Mouse (Mus musculus) embryo, embryonic 11.5 days (tissue): ENCODE results near the gene Col18a1.

Source experiments
- DNase-seq: peaks from one replicate; pipeline ENCODE4 v3.0.0-alpha.2; 2012; ENCODE audit warnings: low read depth, low spot score

Gene Col18a1

GRCm38 (mm10) chr10:77068469-77068868 lies 97.9 kb downstream of the Col18a1 start:
- no peak for DNase-seq

- DNase-seq = no peak
These were observed 101.7 kb downstream of the Col18a1 start for GRCm38 (mm10) chr10:77064659-77065058.

- no peak for DNase-seq
These were observed 102.1 kb downstream of the Col18a1 start for GRCm38 (mm10) chr10:77064239-77064638.

GRCm38 (mm10) chr10:77062393-77063010 lies 103.8 kb downstream of the Col18a1 start:
- no peak for DNase-seq

GRCm38 (mm10) chr10:77061426-77061825 lies 104.9 kb downstream of the Col18a1 start:
- DNase-seq = no peak

- no peak for DNase-seq
These were observed 109.6 kb downstream of the Col18a1 start for GRCm38 (mm10) chr10:77056768-77057167.

- DNase-seq = no peak
These were observed 117.7 kb downstream of the Col18a1 start for GRCm38 (mm10) chr10:77048606-77049005.

GRCm38 (mm10) chr10:77048196-77048595 lies 118.2 kb downstream of the Col18a1 start:
- DNase-seq = no peak

GRCm38 (mm10) chr10:77038579-77039174 lies 127.7 kb downstream of the Col18a1 start:
- no peak for DNase-seq

- DNase-seq = no peak
These were observed 130.9 kb downstream of the Col18a1 start for GRCm38 (mm10) chr10:77035487-77035886.

GRCm38 (mm10) chr10:77033323-77034025 lies 132.9 kb downstream of the Col18a1 start:
- peak; percentile 16 for DNase-seq

GRCm38 (mm10) chr10:77032591-77033322 lies 133.6 kb downstream of the Col18a1 start:
- DNase-seq = peak; percentile 95

GRCm38 (mm10) chr10:77031768-77032375 lies 134.5 kb downstream of the Col18a1 start, which contains the start of gene Slc19a1:
TSS of gene Slc19a1 (plus strand) at chr10:77032241.
- DNase-seq = no peak

GRCm38 (mm10) chr10:77030666-77031065 lies 135.7 kb downstream of the Col18a1 start:
- DNase-seq = no peak

- DNase-seq = no peak
These were observed 136.6 kb downstream of the Col18a1 start for GRCm38 (mm10) chr10:77029761-77030160.

- no peak for DNase-seq
These were observed 137.5 kb downstream of the Col18a1 start for GRCm38 (mm10) chr10:77028782-77029296.

GRCm38 (mm10) chr10:77026944-77027343 lies 139.4 kb downstream of the Col18a1 start:
- DNase-seq = no peak

GRCm38 (mm10) chr10:77024231-77024630 lies 142.1 kb downstream of the Col18a1 start:
- no peak for DNase-seq

GRCm38 (mm10) chr10:77022301-77023130 lies 143.8 kb downstream of the Col18a1 start:
- DNase-seq = no peak

GRCm38 (mm10) chr10:77021399-77022052 lies 144.8 kb downstream of the Col18a1 start:
- DNase-seq = peak; percentile 83
